Mouse (Mus musculus) layer of hippocampus, adult 2 months (tissue): ENCODE data around the gene Maf. TPM values are rescaled to one million over a fixed set of nuclear protein-coding genes. Genes with fewer than 3 reads are reported as not detected.

Experiments
- DNase-seq, 2 experiments: peaks; one replicate each; pipeline ENCODE4 v3.0.0; 2022; ENCODE audit warnings: low spot score in 2 of 2
- H3K27ac ChIP-seq: fragments of 200-600 bp; 2 replicates; pipeline ENCODE4 v1.8.1; 2022
- H3K4me3 ChIP-seq: fragments of 200-600 bp; 2 replicates; pipeline ENCODE4 v1.8.1; 2022; ENCODE audit warnings: mild to moderate bottlenecking
- CTCF ChIP-seq: fragments of 200-600 bp; conservative IDR thresholded peaks from 2 replicates; pipeline ENCODE4 v1.8.1; 2022; ENCODE audit warnings: antibody characterized with exemption, mild to moderate bottlenecking, moderate library complexity
- long read RNA-seq, 2 experiments: library from polyadenylated mRNA; stranded (forward); transcript quantifications; one replicate each; pipeline ENCODE4 v2.0.0; 2021; ENCODE audit warnings: borderline mapping rate in 2 of 2
- total RNA-seq, 2 experiments: library from RNA; stranded (reverse); gene quantifications; 2 replicates each; pipeline ENCODE4 v1.2.3; 2021

Gene Maf
- total RNA-seq: 10 to 100 TPM; 18.9 to 19.9 TPM
- long read RNA-seq, experiment 1, full-length matches to known transcripts: 6 of 6 reads
- long read RNA-seq, experiment 1, partial matches to known transcripts: 0 of 6 reads
- long read RNA-seq, experiment 1, other reads (novel, unspliced or antisense): 0 of 6 reads
- long read RNA-seq, experiment 2, full-length matches to known transcripts: 9 of 9 reads
- long read RNA-seq, experiment 2, partial matches to known transcripts: 0 of 9 reads
- long read RNA-seq, experiment 2, other reads (novel, unspliced or antisense): 0 of 9 reads

DNA sequence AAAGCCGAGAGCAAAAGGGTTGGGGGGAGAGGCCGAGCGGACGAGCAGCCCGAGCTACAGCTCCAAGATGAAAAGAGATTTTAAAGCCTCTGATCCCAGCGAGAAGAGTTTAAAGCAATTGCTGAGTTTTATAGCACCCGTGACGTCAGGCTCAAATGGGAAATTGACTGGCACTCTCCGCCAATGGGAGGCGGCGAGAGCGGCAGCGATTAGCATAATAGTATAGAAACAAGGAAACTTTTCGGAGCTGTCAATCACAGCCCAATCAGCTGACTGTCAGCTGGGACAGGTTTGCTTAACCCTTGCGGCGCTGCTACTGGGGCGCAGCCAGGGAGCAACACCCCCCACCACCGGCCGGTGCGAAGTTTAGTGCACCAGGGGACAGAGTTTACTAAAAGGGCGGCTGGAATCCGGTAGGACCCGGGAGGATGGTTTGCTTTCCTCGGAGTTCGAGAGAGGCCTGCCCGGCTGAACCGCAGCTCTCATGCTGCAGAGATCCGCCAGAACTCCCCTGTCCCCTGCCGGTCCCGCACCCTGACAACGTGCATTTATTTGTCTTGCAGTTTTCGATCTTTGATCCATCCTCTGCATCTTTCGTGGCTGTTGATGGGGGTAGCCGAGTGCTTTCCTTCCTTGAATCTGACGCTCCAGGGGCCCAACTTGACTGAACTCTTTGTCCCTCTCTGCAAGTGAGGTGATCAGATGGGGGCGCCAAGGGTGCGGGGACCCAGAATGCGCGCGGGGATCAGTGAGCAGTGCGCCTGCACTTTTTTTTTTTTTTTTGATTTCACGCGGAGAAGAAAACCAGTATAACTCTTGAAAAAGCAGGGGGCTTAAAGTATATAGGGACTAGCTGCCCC lies at the start of gene Maf:
Gene Maf (minus strand): TSS at position 64 of the 860 bp plus-strand sequence.
- Histone ChIP-seq H3K4me3 (peak within 1 kb of the TSS; percentile 65), H3K27ac (peak within 1 kb of the TSS; percentile 80)
- peak; percentile 51 to 69 for DNase-seq
- no peak for TF ChIP-seq CTCF

DNA sequence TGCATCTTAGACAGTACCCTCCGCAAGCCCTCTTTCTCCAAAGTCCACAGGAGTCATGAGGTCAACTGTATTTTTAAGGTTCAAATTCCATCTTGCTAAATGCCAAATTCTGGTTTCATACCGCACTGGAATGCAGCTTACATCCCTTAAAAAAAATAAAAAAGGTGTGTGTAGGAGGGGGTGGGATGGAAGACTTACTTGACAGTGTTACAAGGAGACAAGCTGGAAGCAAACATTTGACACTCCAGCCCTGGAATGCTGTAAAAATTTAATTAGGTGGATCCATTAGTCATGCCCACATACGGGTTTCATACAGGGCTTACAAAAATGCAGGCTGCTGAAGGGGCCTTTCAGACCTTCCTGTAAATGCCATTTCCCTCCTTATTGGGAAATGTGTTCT lies 49.4 kb upstream of the Maf start:
- no peak for DNase-seq
- Histone ChIP-seq H3K27ac (no peak overlapping the region), H3K4me3 (no peak overlapping the region)
- TF ChIP-seq CTCF: no peak

DNA sequence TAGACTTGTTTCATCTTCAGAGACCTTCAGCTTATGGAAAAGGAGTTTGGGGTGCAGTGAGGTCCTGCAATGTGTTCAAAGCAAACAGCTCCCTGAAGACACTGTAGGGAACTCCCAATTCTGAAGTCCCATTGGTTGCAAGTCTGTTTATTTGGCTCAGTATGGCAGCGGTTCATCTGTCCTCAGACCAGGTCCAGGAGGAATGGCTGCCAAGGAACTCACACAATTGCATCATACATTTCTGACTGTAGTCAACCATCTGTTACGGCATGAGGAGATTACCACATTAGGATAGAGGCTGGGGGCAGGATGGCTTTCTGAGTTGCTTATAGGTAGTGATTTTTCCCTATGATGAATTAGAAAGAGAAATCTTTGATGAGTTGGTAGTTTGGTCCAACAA lies 48.4 kb upstream of the Maf start:
- H3K4me3 ChIP-seq: no peak overlapping the region
- no peak overlapping the region for H3K27ac ChIP-seq
- DNase-seq: no peak
- TF ChIP-seq CTCF: no peak

DNA sequence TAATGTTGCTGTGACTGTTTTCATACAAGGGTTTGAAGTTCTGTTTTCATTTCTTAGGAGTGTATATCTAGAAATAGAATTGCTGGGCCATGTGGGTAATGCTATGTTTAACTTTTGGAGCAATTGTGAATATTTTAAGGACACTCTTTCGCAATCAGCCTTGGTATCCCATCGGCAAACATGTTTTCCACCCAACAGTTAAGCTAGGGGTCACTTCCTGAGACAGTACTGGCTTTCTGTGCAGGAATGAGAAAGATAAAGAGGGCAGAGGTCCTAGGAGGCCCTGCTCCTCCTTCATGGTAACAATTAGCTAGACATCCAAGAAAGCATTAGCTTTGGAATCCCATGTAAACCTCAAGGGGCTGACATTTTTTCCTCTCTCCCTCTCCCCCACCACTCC lies 47.1 kb upstream of the Maf start:
- Histone ChIP-seq H3K27ac (no peak overlapping the region), H3K4me3 (no peak overlapping the region)
- no peak for TF ChIP-seq CTCF
- DNase-seq: no peak

DNA sequence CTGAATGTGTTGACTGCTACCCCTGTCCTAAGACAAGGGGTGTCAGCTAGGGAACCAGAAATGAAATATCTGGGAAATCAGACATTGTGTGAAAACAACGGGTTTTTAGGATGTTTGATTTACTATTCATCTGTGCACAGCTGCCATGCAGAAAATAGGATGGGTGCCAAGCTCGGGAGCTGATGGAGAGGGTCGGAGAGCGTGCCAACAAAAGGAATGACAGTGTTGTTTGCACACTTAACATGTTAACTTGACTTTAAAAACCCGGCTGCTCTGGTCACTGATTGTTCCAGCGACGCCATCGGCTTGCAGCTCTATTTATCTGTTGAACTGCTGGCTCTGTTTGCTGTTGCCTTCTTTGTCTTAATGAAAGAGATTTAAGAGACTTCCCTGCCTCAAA lies 46.2 kb upstream of the Maf start:
- DNase-seq: no peak
- no peak for TF ChIP-seq CTCF
- H3K4me3 ChIP-seq: no peak overlapping the region; the same call in 1 of the 2 replicates
- H3K27ac ChIP-seq: no peak overlapping the region

DNA sequence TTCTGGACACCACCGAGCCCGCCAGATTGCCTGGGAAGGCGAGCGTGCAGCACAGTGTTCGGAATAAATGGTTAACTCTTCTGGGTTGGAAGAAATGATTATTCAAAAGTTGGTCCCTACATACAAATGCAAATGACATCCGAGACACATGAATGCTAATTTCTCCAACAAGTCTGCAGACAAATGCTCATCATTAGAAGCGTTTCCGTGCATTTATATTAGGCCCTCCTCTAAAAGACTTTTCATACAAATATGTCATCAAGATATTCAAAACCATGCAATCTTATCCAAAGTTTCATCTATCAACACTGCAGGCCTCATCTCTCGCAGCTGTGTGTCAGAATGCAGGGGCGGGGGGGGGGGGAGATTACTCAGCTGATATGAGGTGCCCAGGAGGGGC lies 39.8 kb upstream of the Maf start:
- no peak for DNase-seq
- Histone ChIP-seq H3K4me3 (no peak overlapping the region), H3K27ac (no peak overlapping the region)
- no peak for TF ChIP-seq CTCF

DNA sequence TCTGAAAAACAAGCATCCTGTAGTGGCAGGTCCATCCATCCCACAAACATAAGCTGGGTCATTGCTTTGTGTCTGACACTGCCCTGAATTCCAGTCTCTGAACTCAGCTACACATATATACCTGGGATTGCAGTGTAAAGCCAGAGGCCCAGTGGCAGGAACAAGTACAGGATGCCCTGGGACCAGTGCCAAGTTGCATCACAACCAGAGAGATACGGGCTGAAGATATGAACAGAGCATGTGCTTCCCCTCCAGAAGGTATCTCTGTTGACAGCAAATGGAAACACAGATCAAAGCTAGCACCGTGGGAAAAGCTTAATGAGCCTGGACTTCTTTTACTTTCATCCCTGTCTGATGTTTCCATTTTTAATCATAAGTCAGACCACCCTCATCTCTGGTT lies 38.1 kb upstream of the Maf start:
- TF ChIP-seq CTCF: no peak
- H3K4me3 ChIP-seq: no peak overlapping the region
- DNase-seq: no peak
- no peak overlapping the region for H3K27ac ChIP-seq

DNA sequence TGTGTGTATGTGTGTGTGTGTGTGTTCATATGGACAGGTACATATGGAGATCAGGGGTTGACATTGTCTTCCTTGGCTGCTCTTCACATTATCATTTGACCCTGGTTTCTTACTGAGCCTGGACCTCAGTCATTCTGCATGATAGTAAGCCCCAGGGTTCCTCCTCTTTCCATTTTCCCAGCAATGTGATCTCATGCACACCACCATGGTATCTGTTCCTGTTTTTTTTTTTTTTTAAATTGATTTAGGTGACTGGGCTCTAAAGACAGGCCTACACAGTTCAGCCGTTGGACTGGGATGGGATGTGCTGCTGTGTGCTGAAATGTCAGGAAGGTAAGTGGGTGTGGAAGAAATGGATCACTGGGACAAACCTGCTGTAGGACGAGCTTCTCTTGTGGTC lies 35.8 kb upstream of the Maf start:
- Histone ChIP-seq H3K4me3 (no peak overlapping the region), H3K27ac (no peak overlapping the region)
- DNase-seq: no peak
- TF ChIP-seq CTCF: no peak

DNA sequence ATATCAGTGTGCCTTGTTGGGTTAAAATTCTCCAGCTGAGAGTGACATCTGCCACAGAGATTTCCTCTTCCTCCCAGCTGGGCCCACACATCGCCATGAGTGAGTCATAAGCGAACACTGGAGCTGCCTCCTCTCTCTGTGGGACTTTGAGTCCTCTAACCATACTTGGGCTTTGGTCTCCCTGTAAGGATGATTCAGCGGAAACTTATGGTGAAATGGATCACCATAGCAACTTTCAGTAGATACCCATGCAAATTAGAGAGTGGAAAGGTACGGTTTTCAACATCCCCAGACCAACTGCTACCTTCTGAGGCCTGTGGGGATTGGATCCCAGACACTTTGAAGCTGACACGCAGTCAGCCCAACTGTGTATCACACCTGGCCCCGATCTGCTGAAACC lies 35.1 kb upstream of the Maf start:
- Histone ChIP-seq H3K27ac (no peak overlapping the region), H3K4me3 (no peak overlapping the region)
- TF ChIP-seq CTCF: no peak
- DNase-seq: peak in 1 of 2 experiments; percentile 17

DNA sequence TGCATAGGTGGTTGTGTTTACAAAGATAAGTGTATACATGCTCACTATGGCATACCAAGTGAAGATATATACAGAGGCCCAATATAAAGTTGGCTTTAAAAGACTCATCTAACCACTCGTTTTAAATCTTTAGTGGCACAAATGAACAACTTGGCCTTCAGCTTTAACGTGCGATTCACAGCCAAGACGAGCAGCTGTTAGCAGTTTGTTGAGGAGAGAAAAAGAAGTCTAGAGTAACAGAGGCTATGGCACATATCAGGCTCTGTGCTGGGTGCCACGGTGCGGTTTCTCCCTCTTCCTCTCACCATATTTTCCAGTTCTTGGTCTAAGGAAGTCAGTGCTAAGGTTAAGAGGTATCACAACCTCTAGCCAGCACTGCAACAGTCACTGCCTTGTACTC lies 34.4 kb upstream of the Maf start:
- Histone ChIP-seq H3K4me3 (no peak overlapping the region), H3K27ac (no peak overlapping the region)
- DNase-seq: no peak
- TF ChIP-seq CTCF: no peak

DNA sequence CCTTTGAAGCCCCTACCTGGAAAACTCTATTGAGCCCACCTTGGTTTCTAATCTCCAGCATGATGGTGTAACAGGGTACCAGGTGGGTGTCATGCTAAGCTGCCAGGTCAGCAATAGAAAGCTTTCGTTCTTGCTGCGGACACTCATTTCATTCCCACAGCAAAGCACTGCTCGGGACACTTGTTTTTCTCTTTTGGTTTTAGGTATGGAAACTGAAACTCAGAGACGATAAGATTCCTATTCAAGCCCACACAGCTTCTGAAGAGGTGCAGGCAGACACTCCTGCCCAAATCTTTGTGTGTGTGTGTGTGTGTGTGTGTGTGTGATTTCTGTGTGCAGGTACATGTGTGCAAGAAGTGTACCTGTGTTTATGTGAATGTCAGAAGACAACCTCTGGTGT lies 32.2 kb upstream of the Maf start:
- no peak for TF ChIP-seq CTCF
- no peak for DNase-seq
- H3K27ac ChIP-seq: no peak overlapping the region
- no peak overlapping the region for H3K4me3 ChIP-seq

DNA sequence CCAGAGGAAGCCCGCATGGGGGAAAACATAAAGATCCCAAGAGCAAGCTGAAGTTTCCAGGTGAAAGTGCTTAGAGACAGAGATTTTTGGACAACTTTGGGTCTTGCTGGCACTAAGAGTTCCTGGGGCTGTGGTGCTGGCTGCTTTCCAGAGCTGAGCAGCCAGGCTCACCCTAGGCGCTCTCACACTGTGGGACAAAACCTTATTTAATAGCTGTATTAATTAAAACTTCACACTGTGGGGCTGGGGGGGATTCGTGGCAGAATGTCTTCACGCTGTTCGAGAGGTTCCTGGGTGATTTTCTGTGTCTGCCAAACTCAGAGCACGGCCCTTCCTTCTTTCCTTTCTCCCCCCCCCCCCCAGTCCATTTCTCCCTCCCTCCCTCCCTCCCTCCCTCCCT lies 24.8 kb upstream of the Maf start:
- no peak overlapping the region for H3K27ac ChIP-seq
- no peak overlapping the region for H3K4me3 ChIP-seq
- TF ChIP-seq CTCF: no peak
- no peak for DNase-seq

DNA sequence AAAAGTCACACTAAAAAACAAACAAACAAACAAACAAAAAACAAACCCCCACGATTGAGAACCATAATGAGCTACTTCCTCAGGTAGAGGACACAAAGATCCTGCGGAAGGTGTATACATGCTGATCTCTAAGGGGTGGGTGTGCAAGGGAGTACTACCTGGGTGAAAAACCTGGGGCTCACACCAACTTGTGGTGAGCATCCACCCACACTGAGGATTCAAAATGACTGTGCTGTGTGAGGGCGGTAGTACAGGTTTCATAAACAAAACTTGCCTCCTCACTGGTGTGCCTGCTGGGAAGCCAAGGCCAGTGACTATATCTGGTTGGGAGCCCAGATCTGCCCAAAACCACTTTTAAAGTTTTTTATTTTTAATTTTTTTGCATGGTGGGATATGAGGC lies 19.2 kb upstream of the Maf start:
- H3K27ac ChIP-seq: no peak overlapping the region
- no peak for TF ChIP-seq CTCF
- DNase-seq: no peak
- no peak overlapping the region for H3K4me3 ChIP-seq

DNA sequence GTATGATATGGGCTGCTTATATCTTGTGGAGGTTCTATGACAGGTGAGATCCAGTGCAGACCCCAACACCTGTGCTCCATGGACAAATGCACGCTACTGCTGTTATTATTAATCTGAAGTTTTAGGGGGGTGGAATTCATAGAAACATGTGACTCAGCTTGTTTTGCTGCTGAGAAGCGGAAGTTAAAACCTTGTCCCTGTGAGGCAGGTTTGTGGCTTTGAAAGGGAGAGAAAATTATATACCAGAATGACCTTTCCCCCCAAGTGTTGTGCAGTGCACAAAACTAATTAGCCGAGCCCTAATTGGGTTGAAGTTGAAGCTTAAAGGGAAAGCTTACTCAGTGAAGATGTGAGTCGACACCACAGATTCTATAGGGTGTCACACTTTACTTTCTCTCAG lies 18.6 kb upstream of the Maf start:
- no peak overlapping the region for H3K4me3 ChIP-seq
- no peak overlapping the region for H3K27ac ChIP-seq
- no peak for DNase-seq
- TF ChIP-seq CTCF: no peak
